Mouse (Mus musculus) hindbrain, embryonic 13.5 days (tissue): Measurements from ENCODE around the gene Zic1. TPM values are rescaled to one million over a fixed set of nuclear protein-coding genes. Genes with fewer than 3 reads are reported as not detected.

ENCODE experiments used
- polyA plus RNA-seq: library from polyadenylated mRNA; unstranded; fragments of >200 nt; fragmentation: Nextera tagmentation; extraction: Ambion mirVana; gene quantifications from 2 replicates; pipeline ENCODE4 v1.2.1, GENCODE M21; 2015

The Zic1 gene
- polyA plus RNA-seq, 1 experiment from 2014 or later = 21.3 TPM

Other genes starting within 250 kb of the Zic1 start
- 42.7 and 58.2 TPM in 2 replicates for gene Zic4, start 3.4 kb downstream of the Zic1 start, polyA plus RNA-seq